Mouse (Mus musculus): Measurements from ENCODE around the gene Igsf8.

DNA sequence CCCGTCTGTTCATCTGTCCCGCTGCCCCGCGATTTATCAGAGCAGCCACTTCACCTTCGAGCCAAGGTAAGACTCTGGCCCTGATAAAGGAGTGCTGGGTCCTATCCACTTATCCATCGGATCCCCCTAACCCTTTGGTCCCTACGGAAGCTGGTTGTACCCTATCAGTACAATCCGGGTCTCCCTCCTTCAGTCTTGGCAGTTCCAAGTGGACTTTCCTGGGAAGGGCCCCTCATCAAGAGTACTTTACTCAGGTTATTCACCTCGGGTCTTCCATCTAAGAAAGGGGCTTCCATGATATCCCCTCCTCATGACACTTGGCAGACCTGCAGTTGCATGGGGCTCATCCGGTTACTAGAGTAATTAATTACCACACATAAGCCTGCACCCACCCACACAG, 79.9 kb downstream of the Igsf8 start:
- TF ChIP-seq CTCF (IDR thresholded peaks at IDR 0.05; ENCODE audit: insufficient read depth, low read depth, low read length): no peak
- no peak for TF ChIP-seq POLR2A (IDR thresholded peaks at IDR 0.05; ENCODE audit: insufficient read depth, low read depth, low read length)
